Mouse (Mus musculus): ENCODE results near the gene Prr12. TPM values are rescaled to one million over a fixed set of nuclear protein-coding genes. Genes with fewer than 3 reads are reported as not detected.

The Prr12 gene
- polyA plus RNA-seq, 1 experiment from 2014 or later = 18.5 TPM

DNA sequence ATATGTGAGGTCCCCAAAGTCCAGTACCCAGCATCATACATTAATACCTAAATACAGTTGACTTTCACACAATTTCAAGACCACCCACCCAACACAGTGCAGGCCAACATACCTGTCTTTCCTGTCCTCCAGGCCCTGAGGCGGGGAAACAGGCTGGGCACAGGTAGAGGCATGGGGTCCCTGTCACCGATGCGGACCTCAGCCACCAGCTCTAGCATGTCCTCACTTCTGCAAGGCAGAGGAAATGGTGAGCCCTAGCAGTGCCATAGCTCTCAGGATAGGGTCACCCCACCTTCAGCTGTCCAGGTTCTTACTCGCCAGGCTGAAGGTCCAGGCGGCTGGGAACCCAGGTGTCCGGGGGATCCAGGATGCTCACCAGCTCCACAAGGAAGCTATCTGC lies 40.7 kb downstream of the Prr12 start:
- H3K4me3 ChIP-seq (ENCODE audit: low read depth, low read length) = no peak overlapping the region

DNA sequence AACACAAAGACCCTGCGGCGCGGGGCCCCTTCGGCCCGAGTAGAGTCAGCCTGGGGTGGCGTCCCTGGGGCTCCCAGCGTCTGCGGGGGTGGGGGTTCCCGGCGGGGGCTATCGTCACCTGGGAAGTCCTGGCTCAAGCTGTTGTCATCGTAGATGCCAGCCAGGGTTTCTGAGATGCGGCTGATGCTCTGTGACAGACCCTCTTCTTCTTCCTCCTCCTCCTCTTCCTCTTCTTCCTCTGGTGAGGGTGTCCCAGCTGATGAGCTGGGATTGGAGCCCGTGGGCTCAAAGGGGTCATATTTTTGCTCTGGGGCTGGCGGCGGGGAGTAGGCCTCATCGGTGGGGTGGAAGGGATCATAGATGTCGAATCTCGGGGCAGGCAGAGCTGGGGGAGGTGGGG lies 44.3 kb downstream of the Prr12 start:
- Histone ChIP-seq H3K9me3 (ENCODE audit: control insufficient read depth, low read length) (no peaks in the 10 kb centered on the region), H3K4me2 (ENCODE audit: low read depth, severe bottlenecking) (no peak overlapping the region), H3K4me3 (ENCODE audit: low read depth, low read length) (no peak overlapping the region), H3K9ac (ENCODE audit: low read length) (no peak overlapping the region), H3K4me1 (ENCODE audit: control insufficient read depth, insufficient read depth, low read length) (no peaks in the 10 kb centered on the region), H3K27ac (replicated peaks; ENCODE audit: low read depth, low read length) (no peak overlapping the region), H3K27me3 (ENCODE audit: control insufficient read depth, insufficient read depth, low read length) (no peaks in the 10 kb centered on the region), H3K36me3 (ENCODE audit: control insufficient read depth, insufficient read depth, low read length) (peaks cover 64% of the 10 kb centered on the region)
- ATAC-seq (ENCODE audit: insufficient number of reproducible peaks, low FRiP score, low TSS enrichment, low read depth) = no peak
- WGBS = 96% methylated on average over 19 of the region's 19 CpGs
- DNase-seq (ENCODE audit: low spot score) = no peak

More for the DNA sequence above, 40.7 kb downstream of the Prr12 start:
- Histone ChIP-seq H3K9ac (ENCODE audit: low read length) (no peak overlapping the region), H3K36me3 (ENCODE audit: control insufficient read depth, insufficient read depth, low read length) (peaks cover 40% of the 10 kb centered on the region), H3K4me1 (ENCODE audit: control insufficient read depth, insufficient read depth, low read length) (peaks cover 6% of the 10 kb centered on the region), H3K27ac (replicated peaks; ENCODE audit: low read depth, low read length) (no peak overlapping the region), H3K4me2 (ENCODE audit: low read depth, severe bottlenecking) (no peak overlapping the region), H3K9me3 (ENCODE audit: control insufficient read depth, low read length) (no peaks in the 10 kb centered on the region), H3K27me3 (ENCODE audit: control insufficient read depth, insufficient read depth, low read length) (no peaks in the 10 kb centered on the region)
- 95% methylated on average over 6 of the region's 6 CpGs for WGBS
- no peak for DNase-seq (ENCODE audit: low spot score)
- no peak for ATAC-seq (ENCODE audit: insufficient number of reproducible peaks, low FRiP score, low TSS enrichment, low read depth)

DNA sequence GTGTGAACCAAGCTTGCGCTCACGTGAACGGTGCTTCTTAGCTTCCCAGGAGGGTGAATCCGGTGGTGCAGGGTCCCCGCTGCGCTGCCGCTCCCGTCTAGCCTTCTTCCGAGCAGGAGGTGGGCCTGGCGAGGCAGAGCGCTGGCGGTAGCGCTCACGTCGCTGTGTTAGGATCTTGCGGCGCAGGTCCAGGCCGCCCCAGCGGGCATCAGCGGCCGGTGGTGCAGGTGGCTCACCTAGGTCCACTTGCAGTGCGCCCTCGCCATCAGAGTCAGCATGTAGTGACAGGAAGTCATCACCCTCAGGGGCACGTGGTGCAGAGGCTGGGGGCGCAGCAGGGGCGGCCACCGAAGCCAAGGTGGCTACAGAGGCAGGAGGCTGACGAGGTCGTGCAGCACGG lies 44.8 kb downstream of the Prr12 start:
- Histone ChIP-seq H3K27ac (replicated peaks; ENCODE audit: low read depth, low read length) (no peak overlapping the region), H3K4me3 (ENCODE audit: low read depth, low read length) (no peak overlapping the region; the same call in 1 of the 2 replicates), H3K4me2 (ENCODE audit: low read depth, severe bottlenecking) (no peak overlapping the region), H3K36me3 (ENCODE audit: control insufficient read depth, insufficient read depth, low read length) (peaks cover 69% of the 10 kb centered on the region), H3K9ac (ENCODE audit: low read length) (no peak overlapping the region), H3K27me3 (ENCODE audit: control insufficient read depth, insufficient read depth, low read length) (no peaks in the 10 kb centered on the region), H3K9me3 (ENCODE audit: control insufficient read depth, low read length) (no peaks in the 10 kb centered on the region), H3K4me1 (ENCODE audit: control insufficient read depth, insufficient read depth, low read length) (no peaks in the 10 kb centered on the region)
- 95% methylated on average over 30 of the region's 30 CpGs for WGBS
- DNase-seq (ENCODE audit: low spot score) (no peak), ATAC-seq (ENCODE audit: insufficient number of reproducible peaks, low FRiP score, low TSS enrichment, low read depth) (no peak)

DNA sequence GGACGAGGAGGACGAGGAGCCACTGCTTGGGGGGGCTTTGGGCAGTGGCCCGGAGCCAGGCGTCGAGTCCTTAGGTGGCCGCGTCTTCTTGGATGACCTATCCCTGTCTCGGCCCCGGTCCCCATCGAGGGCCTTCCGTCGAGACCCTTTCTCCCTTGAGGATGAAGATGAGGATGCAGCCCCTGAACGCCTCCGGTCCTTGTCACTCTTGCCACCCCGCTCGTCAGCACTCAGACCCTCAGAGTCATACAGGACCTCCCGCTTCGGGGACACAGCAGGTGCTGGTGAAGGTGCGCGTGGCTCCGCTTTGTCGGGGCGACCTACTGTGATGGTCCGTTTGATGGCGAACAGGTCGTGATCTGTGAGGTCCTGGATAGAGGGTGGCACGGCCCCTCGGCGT lies 45.5 kb downstream of the Prr12 start:
- no peaks in the 10 kb centered on the region for H3K4me1 ChIP-seq (ENCODE audit: control insufficient read depth, insufficient read depth, low read length)
- no peaks in the 10 kb centered on the region for H3K9me3 ChIP-seq (ENCODE audit: control insufficient read depth, low read length)
- WGBS = 95% methylated on average over 29 of the region's 29 CpGs
- peaks cover 70% of the 10 kb centered on the region for H3K36me3 ChIP-seq (ENCODE audit: control insufficient read depth, insufficient read depth, low read length)
- no peak overlapping the region for H3K27ac ChIP-seq (replicated peaks; ENCODE audit: low read depth, low read length)
- no peaks in the 10 kb centered on the region for H3K27me3 ChIP-seq (ENCODE audit: control insufficient read depth, insufficient read depth, low read length)
- H3K9ac ChIP-seq (ENCODE audit: low read length) = no peak overlapping the region
- ATAC-seq (ENCODE audit: insufficient number of reproducible peaks, low FRiP score, low TSS enrichment, low read depth) = no peak
- no peak overlapping the region for H3K4me3 ChIP-seq (ENCODE audit: low read depth, low read length)
- no peak for DNase-seq (ENCODE audit: low spot score)
- no peak overlapping the region for H3K4me2 ChIP-seq (ENCODE audit: low read depth, severe bottlenecking)

DNA sequence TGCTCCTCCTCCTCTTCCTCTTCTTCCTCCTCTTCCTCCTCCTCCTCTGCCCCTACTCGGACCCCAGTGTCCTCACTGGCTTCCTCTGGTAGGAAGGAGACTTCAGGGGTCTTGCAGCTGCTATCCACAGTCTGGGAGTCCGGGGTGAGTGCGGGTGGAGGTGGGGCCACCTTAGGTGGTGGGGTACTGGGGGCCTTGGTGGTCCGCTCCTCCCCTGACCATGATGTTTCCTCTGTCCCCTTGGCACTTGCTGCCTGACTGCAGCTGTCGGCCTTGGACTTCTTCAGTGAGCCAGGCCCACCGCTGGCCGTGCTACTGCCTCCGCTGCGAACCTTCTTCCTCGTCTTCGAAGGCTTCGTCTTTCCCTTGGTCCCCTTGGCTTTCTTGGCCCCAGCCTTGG lies 46.2 kb downstream of the Prr12 start:
- H3K27ac ChIP-seq (replicated peaks; ENCODE audit: low read depth, low read length) = no peak overlapping the region
- no peak for ATAC-seq (ENCODE audit: insufficient number of reproducible peaks, low FRiP score, low TSS enrichment, low read depth)
- WGBS = 92% methylated on average over 12 of the region's 12 CpGs

DNA sequence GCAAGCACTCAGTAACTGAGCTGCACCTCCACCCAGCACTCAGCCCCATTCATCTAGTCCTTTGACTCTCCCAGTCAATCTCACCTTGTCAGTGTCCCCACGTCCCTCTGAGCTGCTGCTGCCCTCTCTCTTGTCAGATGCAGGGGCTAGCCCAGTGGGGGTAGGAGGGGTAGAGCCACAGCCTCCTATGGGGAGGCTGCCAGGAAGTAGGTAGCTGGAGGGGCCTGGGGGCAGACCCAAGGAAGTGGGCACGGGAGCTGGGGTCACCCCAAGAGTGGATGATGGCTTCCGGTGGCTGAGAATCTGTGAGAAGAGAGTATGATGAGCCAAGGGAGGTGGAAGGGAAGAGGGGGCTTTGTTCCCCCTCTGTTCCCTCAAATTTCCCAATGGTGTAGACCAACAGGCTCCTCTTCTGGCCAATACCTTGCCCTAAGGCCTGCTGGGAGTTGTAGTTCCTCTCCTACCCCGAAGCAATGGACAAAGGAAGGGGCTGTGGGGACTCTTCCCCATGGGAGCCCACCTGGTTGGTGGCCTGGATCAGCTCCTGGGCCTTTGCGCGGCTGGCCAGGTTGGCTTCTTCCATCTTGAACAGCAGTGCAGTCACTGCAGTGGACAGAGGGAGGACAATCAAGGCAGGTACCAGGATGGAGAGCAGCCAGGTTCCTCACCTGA lies 47.2 kb downstream of the Prr12 start:
- peaks cover 71% of the 10 kb centered on the region for H3K36me3 ChIP-seq (ENCODE audit: control insufficient read depth, insufficient read depth, low read length)
- H3K9ac ChIP-seq (ENCODE audit: low read length) = 0 out of 2 replicates have a peak overlapping the region, but pooled peaks have one; percentile 4
- H3K4me3 ChIP-seq (ENCODE audit: low read depth, low read length) = no peak overlapping the region
- no peak overlapping the region for H3K27ac ChIP-seq (replicated peaks; ENCODE audit: low read depth, low read length)
- H3K4me1 ChIP-seq (ENCODE audit: control insufficient read depth, insufficient read depth, low read length) = no peaks in the 10 kb centered on the region
- ATAC-seq (ENCODE audit: insufficient number of reproducible peaks, low FRiP score, low TSS enrichment, low read depth) (no peak), DNase-seq (ENCODE audit: low spot score) (no peak)
- no peak overlapping the region for H3K4me2 ChIP-seq (ENCODE audit: low read depth, severe bottlenecking)
- H3K27me3 ChIP-seq (ENCODE audit: control insufficient read depth, insufficient read depth, low read length) = no peaks in the 10 kb centered on the region
- 88% methylated on average over 6 of the region's 6 CpGs for WGBS
- H3K9me3 ChIP-seq (ENCODE audit: control insufficient read depth, low read length) = no peaks in the 10 kb centered on the region

More for the DNA sequence above, 46.2 kb downstream of the Prr12 start:
- H3K36me3 ChIP-seq (ENCODE audit: control insufficient read depth, insufficient read depth, low read length) = peaks cover 69% of the 10 kb centered on the region
- H3K9ac ChIP-seq (ENCODE audit: low read length) = no peak overlapping the region
- H3K9me3 ChIP-seq (ENCODE audit: control insufficient read depth, low read length) = no peaks in the 10 kb centered on the region
- no peak overlapping the region for H3K4me3 ChIP-seq (ENCODE audit: low read depth, low read length)
- no peaks in the 10 kb centered on the region for H3K4me1 ChIP-seq (ENCODE audit: control insufficient read depth, insufficient read depth, low read length)
- no peaks in the 10 kb centered on the region for H3K27me3 ChIP-seq (ENCODE audit: control insufficient read depth, insufficient read depth, low read length)
- DNase-seq (ENCODE audit: low spot score) = no peak
- H3K4me2 ChIP-seq (ENCODE audit: low read depth, severe bottlenecking) = no peak overlapping the region

DNA sequence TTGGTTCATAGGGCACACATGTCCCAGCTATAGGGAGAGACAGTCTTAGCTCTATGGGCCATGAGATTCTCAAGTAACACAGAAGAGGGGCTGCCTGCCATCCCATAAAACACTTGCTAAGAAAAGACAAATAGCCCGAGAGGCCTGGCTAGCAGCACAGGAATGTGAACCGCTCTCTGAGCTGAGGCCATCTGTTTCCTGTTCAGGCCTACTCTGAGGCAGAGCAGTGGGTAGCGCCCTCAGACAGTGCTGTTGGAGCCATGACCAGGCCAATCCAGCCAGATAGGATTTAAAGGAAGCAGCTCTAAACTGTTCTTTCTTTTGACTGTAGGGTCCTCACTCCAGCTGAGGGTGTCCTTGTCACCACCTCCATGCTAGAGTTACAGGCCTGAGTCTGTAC lies 48.1 kb downstream of the Prr12 start:
- Histone ChIP-seq H3K4me2 (ENCODE audit: low read depth, severe bottlenecking) (no peak overlapping the region), H3K4me3 (ENCODE audit: low read depth, low read length) (no peak overlapping the region), H3K4me1 (ENCODE audit: control insufficient read depth, insufficient read depth, low read length) (no peaks in the 10 kb centered on the region), H3K27ac (replicated peaks; ENCODE audit: low read depth, low read length) (no peak overlapping the region), H3K27me3 (ENCODE audit: control insufficient read depth, insufficient read depth, low read length) (no peaks in the 10 kb centered on the region), H3K36me3 (ENCODE audit: control insufficient read depth, insufficient read depth, low read length) (peaks cover 71% of the 10 kb centered on the region), H3K9me3 (ENCODE audit: control insufficient read depth, low read length) (no peaks in the 10 kb centered on the region), H3K9ac (ENCODE audit: low read length) (no peak overlapping the region)
- 41% methylated on average over 3 of the region's 3 CpGs for WGBS
- no peak for ATAC-seq (ENCODE audit: insufficient number of reproducible peaks, low FRiP score, low TSS enrichment, low read depth)
- peak; percentile 40 for DNase-seq (ENCODE audit: low spot score)

DNA sequence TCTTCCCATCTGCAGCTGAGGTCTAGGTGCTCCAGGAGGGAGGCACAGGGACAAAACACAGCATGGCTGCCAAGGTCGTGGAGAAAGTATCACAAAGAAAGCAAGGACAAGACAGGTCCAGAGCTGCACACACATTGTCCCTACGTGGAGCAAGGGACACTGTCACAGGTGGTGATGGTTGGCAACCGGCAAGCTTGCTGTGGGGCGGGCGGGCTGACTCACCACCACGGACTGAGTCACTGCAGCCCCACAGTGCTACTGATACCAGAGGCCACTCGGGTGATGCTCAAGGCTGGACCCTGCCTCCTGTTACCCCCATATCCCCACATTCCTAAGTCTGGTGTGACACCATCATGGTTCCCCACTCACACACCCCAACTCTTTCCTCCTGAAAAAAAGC lies 50.2 kb downstream of the Prr12 start:
- WGBS = 88% methylated on average over 7 of the region's 7 CpGs
- no peaks in the 10 kb centered on the region for H3K9me3 ChIP-seq (ENCODE audit: control insufficient read depth, low read length)
- no peaks in the 10 kb centered on the region for H3K27me3 ChIP-seq (ENCODE audit: control insufficient read depth, insufficient read depth, low read length)
- no peak overlapping the region for H3K4me2 ChIP-seq (ENCODE audit: low read depth, severe bottlenecking)
- H3K9ac ChIP-seq (ENCODE audit: low read length) = no peak overlapping the region
- ATAC-seq (ENCODE audit: insufficient number of reproducible peaks, low FRiP score, low TSS enrichment, low read depth) = no peak
- no peak for DNase-seq (ENCODE audit: low spot score)
- no peak overlapping the region for H3K27ac ChIP-seq (replicated peaks; ENCODE audit: low read depth, low read length)
- H3K4me1 ChIP-seq (ENCODE audit: control insufficient read depth, insufficient read depth, low read length) = 0 out of 2 replicates have a peak, but pooled peaks cover 7% of the 10 kb centered on the region
- peaks cover 58% of the 10 kb centered on the region for H3K36me3 ChIP-seq (ENCODE audit: control insufficient read depth, insufficient read depth, low read length)
- H3K4me3 ChIP-seq (ENCODE audit: low read depth, low read length) = no peak overlapping the region
